Mouse (Mus musculus) left cerebral cortex, postnatal 10 days (tissue): ENCODE results near the gene Rassf10. TPM values are rescaled to one million over a fixed set of nuclear protein-coding genes. Genes with fewer than 3 reads are reported as not detected.
"Not testable (repeated sequence)": the region's sequence is repeated elsewhere in the genome, so short reads cannot be mapped to it uniquely, and the experiment has no call there.

ENCODE experiments used
- DNase-seq, 2 experiments: peaks; one replicate each; pipeline ENCODE4 v3.0.0; 2021 to 2022; ENCODE audit warnings: low spot score in 2 of 2, mixed read lengths in 1 of 2; ENCODE audit errors: extremely low spot score in 1 of 2
- intact Hi-C: fragments of 180-260 bp; cut with DNase I; formaldehyde crosslinking; loops from one replicate; pipeline ENCODE4 v1.15.1; 2025
- total RNA-seq, 2 experiments: library from RNA; stranded (reverse); gene quantifications; 2 replicates each; pipeline ENCODE4 v1.2.3; 2021

Gene Rassf10
- total RNA-seq: 1 to 10 TPM; 2.2 TPM

DNA sequence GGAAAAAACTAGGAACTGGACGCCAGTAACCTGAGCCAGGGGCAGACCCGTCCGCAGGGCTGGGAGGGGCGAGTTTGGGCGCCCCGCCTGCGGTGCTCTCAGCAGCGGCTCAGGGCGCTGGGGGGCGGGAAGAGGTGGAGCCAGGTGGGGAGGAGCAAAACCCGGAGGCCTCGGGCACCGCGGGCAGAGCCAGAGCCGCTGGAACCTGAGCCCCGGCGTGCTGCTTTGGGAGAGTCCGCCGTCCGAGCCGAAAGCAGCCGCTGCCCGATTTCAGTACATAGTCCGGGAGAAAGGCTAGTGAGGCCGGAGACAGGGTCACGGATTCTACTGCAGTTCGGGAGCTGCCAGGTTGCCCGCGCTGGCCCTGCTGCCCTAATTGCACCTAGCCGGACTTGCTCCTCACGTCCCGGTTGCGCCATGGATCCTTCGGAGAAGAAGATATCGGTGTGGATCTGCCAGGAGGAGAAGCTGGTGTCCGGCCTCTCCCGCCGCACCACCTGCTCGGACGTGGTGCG is at the start of gene Rassf10:
TSS of gene Rassf10 (plus strand) at position 186 of the 515 bp plus-strand sequence.
- intact Hi-C loops: no loop called here
- peak; percentile 52 to 72 for DNase-seq

DNA sequence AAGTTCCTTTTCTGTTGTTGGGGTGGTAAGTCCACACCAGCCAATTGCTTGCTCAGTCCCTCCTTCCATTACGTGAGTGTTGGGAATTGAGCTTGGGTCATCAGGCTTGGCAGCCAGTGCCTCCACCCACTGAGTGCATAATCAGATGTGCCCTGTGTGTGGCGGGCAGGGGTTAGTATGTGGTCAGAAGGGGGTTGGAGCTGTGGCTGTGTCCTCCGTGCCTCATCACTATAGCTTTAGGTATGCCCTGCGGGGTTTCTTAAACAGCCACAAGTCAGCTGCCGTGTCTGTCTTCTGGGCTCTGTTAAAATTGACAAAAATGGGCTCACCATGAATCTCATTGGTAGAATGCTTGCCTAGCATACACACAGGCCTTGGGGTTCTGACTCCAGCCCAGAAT is 46.9 kb upstream of the Rassf10 start:
- intact Hi-C loops: no loop called here
- DNase-seq: no peak

DNA sequence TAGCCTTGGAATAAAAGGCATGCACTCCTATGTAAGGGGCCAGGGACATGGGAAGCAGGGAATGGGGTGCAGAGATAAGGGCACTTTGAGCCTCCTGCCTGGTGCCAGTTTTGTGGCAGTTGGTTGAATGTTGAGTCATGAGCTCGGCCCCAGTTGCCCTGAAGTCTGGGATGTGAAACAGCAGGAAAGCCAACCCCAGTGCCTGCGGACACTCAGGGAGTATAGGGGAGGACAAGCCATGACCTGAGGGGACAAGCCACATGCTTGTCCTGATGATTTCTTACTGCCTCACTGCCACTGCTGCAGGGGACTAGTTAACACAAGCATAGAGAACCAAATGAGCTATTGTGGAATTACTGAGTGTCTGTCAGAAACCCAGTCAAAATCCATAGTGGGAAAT is 46.3 kb upstream of the Rassf10 start:
- DNase-seq: no peak
- intact Hi-C loops: no loop called here

DNA sequence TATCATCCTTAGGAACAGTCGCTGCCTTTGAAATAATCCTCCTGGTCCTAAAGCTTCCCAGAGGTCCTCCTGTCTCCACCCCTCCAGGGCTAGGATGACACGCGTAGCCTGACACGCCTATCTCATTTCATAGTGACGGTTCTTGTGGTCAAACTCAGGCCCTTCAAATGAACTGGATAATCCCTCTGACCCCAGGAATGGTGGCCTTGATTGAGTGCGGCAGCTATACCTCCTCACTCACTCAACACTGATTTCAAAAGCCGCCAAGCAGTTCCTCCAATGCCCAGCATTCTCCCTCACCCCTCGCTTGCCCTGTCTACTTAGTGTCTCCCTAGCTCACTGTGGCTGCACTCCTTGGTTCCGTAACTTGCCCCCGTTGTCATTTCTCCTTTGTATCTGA is 44.6 kb upstream of the Rassf10 start:
- DNase-seq: no peak
- intact Hi-C loops: no loop called here

DNA sequence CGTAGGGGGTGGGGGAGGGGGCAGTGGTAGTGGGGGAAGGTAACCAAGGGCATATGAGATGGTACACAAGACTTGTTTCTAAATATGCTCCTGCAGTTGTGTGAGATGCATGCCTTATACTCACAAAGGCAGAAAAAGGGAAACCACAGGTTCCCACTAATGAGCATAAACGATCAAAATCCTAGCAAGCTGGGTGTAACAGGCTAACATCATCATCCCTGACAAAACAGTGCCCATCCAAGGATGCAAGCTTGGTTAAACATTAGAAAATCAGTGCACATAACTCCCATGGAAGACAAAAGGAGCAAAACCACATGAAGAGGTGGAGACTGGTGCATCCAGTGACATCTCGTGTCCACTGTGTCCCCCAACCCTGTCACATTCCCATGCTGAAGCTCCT is 40.8 kb upstream of the Rassf10 start:
- intact Hi-C loops: loop anchor here (10.0 kb wide), 1 partner anchor 362 kb away; no protein-coding TSS in a partner anchor
- no peak for DNase-seq

DNA sequence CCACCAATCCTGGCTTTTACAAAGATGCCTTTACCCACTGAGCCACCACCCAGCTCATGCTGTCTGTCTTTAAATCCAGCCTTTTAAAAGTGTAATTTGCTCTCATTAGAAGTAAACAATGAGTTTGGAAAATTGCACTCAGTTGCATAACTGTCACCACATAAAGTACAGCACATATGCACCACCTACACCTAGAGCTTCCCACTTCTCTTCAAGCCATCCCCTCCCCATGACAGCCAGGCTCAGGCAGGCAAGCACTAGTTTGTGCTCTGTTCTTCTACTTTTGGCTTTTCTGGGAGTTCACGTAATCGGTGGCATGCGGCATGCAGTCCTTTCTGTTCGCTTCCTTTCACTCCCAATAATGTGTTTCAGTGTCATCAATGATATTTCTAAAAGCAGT is 38.2 kb upstream of the Rassf10 start:
- intact Hi-C loops: loop anchor here (10.0 kb wide), 1 partner anchor 359 kb away; no protein-coding TSS in a partner anchor
- DNase-seq: no peak

DNA sequence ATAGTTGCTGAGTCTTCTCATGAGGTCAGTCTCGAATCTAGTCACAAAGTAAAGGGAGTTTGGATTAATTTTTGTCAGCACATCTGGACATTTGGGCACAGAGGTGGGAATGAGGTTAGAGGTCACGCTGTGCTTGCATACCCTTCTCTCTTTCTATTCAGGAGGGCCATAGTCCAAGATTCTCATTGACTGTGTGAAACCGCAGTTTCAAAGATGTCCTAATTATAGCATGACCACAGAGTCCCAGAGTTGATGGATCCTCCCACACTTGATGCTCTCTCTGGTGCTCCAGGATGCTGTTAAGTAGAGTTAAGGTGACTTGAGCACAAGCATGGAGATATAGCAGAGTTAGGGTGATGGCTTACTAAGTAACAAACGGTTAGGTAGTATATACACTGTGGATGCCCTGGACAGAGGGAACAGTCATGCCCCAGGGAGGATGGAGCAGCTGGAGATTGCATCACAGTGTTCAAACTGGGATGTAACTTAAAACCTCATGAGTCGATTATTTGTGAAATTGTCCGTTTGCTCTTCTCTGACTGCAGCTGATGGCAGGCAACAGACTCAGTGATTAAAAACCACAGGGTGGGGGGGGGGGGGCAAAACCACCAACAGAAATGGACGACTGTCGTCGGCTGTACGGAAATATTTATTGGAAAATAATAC is 36.0 kb upstream of the Rassf10 start:
- intact Hi-C loops: loop anchor here (10.0 kb wide), 1 partner anchor 357 kb away; no protein-coding TSS in a partner anchor
- no peak for DNase-seq

DNA sequence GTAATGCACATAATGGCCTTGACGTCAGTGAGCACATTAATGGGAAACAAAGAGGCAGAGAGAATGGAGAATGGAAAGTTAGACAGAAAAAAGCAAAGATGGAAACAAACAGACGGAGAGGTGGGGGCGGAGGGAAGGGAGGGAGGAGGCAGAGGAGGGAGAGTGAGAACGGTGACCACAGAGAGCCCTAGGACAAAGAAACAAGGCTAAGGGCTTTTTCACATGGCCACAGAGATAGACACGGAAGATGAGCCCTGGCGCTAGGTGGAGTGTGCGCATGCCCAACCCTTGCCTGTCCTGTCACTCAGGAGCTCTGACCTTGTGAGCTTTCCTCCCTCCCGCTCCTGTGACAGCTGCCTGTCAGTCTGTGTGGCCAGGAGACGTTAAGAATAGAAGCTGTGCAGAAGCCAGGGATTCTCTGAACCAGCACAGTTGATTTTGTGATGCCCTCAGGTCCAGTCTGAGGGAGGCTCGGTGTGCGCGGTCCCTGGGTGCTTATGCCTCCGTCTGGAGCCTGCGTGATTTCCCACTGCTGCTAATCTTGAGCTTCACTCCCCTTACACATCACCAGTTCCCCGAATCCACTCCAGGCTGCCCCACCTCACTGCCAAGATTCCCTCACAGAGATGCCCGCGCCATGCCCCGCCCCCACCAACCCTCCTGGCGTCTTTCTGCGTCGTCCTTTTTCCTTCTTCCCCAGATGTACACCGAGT is 35.3 kb upstream of the Rassf10 start:
- intact Hi-C loops: loop anchor here (10.0 kb wide), 1 partner anchor 356 kb away; no protein-coding TSS in a partner anchor
- peak in 1 of 2 experiments; percentile 37 for DNase-seq

DNA sequence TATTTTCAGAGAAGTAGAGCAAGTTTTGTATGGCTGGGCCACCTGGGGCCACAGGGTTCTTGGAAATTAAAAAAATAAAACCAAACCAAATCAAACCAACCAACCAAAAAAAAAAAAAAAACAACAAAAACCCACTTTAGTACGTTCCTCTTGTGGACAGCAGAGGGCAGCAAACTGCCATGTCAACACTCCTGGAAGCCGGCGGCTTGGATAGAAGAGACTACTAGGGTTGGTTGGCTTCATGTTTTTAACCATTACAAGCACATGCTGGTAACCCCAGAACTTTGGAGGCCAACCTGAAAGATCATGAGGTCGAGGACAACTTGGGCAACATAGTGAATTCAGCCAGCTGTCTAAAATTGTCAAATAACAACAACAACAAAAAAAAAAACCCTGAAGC is 33.9 kb upstream of the Rassf10 start:
- intact Hi-C loops: loop anchor here (1.0 to 10.0 kb wide), 2 partner anchors 211 to 355 kb away; no protein-coding TSS in a partner anchor
- peak; percentile 61 to 70 for DNase-seq

DNA sequence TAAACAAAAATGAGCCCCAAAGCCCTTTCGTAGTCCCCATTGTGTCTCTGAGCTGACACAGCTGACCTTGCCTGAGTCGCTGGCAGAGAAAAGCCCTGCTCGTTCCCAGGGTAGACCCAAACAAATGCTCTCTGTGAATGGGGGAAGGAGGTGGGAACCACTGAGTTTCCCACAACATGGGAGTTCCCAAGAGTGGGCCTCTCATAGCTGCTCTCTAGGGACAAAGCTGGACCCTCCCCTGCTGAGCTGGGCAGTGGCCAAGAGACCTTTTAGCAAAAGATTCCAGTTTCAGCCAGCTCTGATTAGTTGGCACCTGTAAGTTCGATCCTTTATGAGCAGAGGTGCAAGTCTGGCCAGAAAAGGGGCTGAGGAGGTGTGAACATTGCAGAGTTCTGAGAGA is 31.0 kb upstream of the Rassf10 start:
- no peak for DNase-seq
- intact Hi-C loops: no loop called here

DNA sequence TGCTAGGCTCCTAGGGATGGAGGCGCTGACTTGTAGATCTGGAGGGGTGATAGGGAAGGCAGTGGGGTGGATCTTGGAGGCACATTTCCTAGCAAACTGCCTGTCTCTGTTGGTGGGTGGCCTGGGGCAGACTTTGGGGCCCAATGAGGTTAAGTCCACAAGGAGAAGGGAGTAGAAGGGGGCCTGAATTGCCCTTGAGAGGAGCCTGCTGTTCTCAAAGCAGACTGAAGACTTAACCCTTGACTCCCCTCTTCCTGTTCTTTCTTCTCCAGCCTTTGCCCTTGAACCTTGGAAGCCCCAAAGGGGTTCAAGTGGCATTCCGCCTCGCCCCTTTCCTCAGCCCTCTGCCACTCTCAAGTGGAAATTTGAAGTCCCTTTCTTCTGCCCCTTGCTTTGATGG is 30.1 kb upstream of the Rassf10 start:
- intact Hi-C loops: no loop called here
- no peak for DNase-seq

DNA sequence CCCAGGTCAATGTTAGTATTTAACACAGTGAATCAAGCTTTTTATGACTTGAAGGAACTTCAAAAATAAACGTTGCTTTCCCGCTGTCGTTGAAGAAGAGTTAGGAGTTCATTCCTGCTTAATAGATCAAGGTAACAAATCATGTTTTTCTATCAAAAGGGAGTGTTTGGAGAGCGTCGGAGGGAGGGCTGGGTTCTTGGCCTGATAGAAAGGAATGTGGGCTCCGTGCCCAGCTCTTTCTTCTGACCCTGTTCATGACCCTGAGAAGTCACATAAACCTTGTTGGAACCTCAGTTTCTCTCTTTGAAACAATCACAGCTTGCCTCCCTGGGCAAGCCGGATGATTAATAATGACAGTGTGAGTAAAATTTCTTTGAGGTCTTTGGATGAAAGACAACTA is 23.1 kb upstream of the Rassf10 start:
- intact Hi-C loops: no loop called here
- DNase-seq: no peak

DNA sequence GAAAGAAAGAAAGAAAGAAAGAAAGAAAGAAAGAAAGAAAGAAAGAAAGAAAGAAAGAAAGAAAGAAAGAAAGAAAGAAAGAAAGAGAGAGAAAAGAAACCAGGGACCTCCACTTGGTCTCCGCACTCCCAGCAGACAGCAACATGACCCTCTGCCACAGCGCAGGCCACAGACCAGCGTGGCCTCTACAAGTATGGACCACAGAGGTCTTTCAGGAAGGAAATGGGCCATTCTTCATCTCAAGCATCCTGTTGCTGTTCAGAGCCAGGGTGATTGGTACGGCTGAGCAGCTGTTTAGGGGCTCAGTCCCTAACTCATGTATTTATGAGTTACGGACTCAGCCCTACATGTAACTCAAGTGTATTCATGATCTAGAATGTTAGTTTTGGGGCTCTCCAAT is 17.9 kb upstream of the Rassf10 start:
- not testable (repeated sequence) for DNase-seq

DNA sequence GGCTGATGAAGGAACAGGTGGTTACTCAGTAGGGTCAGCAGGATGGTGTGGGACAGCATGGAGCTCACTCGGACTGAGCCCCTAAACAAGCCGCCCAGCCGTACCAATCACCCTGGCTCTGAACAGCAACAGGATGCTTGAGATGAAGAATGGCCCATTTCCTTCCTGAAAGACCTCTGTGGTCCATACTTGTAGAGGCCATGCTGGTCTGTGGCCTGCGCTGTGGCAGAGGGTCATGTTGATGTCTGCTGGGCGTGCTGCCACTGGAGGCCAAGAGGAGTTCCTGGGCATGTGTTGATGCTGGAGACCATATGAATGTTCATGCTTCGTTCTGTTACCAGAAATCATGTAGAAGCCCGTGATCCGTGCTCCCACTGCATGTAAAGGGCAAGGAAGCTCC is 16.7 kb upstream of the Rassf10 start:
- intact Hi-C loops: no loop called here
- DNase-seq: no peak

More for the DNA sequence above, 17.9 kb upstream of the Rassf10 start:
- intact Hi-C loops: not testable (repeated sequence)

DNA sequence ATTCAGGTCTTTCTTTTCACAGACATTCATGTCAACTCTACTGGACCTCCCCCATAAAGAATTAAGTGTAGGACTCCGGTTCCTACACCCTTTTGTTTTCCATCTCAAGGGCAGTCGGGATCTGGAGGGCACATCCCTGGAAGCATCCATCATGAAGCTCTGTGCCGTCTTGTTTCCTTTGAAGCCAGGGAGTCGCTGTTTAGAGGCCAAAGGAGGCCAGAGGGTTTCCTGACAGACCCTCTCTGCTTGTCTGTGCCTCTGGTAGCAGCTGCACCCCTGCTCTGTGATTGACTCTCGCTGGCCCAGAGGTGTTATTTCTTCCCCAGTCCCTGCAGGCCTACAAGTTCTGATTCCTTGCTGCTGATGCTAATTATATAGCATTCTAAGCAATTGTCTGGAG is 14.8 kb upstream of the Rassf10 start:
- intact Hi-C loops: no loop called here
- DNase-seq: no peak

DNA sequence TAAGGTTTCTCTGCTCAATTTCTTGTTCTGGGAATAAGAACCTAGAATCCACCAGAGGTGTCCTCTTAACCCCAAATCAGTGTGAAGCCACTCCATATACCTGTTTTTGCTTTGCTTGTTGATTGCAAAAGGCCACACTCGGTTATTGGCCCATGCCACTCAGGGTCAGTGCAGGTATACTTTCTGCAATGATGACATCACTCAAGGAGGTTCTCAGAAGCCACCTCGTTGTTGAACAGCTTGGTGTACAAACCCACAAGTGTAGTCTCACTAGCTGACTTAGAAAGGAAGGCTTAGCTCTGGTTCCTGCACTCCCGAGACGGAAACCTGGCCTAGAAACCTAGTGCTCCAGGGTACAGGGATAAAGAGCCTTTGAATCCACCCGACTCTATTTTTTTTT is 11.2 kb upstream of the Rassf10 start:
- no peak for DNase-seq
- intact Hi-C loops: no loop called here

DNA sequence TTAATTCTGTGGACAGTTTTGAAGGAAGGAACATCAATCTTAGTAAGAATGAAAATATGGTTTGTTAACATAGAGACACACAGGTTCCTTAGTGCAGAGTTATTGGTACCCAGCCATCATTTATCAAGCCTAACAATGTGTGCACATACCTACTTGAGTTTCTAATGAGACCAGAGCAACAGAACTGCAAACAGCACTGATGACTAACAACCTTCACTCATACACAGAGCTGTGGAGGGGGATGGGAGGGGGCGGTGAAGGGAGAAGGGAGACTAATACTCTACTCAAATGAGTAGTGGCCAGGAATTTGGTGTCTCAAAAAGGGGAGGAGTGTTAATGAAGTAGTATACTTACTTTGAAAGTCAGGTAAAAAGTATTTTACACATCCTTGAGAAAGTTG is 10.7 kb upstream of the Rassf10 start:
- no peak for DNase-seq
- intact Hi-C loops: no loop called here

DNA sequence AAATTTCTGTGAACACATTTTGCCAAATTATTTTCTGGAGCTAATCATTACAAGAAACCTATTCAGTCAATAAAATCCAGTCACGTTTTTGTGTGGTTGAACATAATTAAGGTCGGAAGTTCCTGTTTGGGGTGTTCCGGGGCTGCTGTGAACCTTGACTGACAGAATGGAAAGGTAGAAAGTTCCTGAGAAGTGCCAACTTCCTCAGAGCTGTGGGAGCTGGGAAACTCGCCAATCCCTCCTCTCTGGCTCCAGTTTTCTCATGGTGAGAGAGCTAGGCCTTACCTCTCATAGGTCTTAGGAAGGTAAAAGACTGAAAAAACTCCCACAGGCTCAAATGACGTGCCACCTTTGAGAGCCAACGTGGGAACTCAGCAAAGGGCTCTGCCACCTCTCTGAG is 7.1 kb upstream of the Rassf10 start:
- no peak for DNase-seq
- intact Hi-C loops: no loop called here

DNA sequence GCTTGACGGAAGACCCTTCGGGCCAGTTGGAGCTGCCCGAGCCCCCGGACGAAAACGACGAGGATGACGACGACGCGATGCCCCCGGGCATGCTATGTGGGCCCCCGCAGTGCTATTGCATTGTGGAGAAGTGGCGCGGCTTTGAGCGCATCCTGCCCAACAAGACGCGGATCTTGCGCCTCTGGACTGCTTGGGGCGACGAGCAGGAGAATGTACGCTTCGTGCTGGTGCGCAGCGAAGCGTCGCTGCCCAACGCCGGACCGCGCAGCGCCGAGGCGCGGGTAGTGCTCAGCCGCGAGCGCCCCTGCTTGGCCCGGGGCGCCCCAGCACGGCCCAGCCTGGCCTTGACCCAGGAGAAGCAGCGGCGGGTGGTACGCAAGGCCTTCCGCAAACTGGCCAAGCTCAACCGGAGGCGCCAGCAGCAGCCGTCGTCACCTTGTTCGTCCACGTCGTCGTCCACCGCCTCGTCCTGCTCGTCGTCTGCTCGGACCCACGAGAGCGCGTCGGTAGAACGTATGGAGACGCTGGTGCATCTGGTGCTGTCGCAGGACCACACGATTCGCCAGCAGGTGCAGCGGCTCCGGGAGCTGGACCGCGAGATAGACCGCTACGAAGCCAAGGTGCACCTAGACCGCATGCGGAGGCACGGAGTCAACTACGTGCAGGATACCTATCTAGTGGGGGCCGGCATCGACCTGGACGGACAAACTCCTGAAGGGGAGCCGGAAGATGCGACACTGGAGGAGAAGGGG is 765 bp downstream of the Rassf10 start:
- intact Hi-C loops: no loop called here
- DNase-seq: peak in 1 of 2 experiments; percentile 37
